Mouse (Mus musculus) hindbrain, embryonic 11.5 days (tissue): ENCODE measurements around the gene 4933424G06Rik. TPM values are rescaled to one million over a fixed set of nuclear protein-coding genes. Genes with fewer than 3 reads are reported as not detected.

Experiments used
- ATAC-seq: fragments of 200-750 bp; cut with Nextera tagmentation; 2 replicates; pipeline ENCODE4 v1.8.0; 2017; ENCODE audit warnings: mild to moderate bottlenecking, moderate TSS enrichment, moderate library complexity; ENCODE audit not compliant: low FRiP score
- DNase-seq: peaks from one replicate; pipeline ENCODE4 v3.0.0-alpha.2; 2015; ENCODE audit warnings: low spot score
- H3K27ac ChIP-seq: fragments of 300-500 bp; sonication (generic); 2 replicates; pipeline ENCODE4 v1.5.1; 2014; ENCODE audit warnings: mild to moderate bottlenecking, low read depth, low read length
- H3K27me3 ChIP-seq: fragments of 300-500 bp; sonication (generic); 2 replicates; pipeline ENCODE4 v1.6.1; 2014; ENCODE audit warnings: mild to moderate bottlenecking, low read length, moderate library complexity, mixed read lengths; ENCODE audit not compliant: control insufficient read depth, insufficient read depth
- H3K36me3 ChIP-seq: fragments of 300-500 bp; sonication (generic); 2 replicates; pipeline ENCODE4 v1.6.1; 2014; ENCODE audit warnings: mild to moderate bottlenecking, low read length, moderate library complexity, mixed read lengths; ENCODE audit not compliant: control insufficient read depth, insufficient read depth
- H3K4me1 ChIP-seq: fragments of 300-500 bp; sonication (generic); replicated peaks from 2 replicates; pipeline ENCODE4 v1.6.1; 2014; ENCODE audit warnings: low read length, mixed read lengths; ENCODE audit not compliant: control insufficient read depth, insufficient read depth
- H3K4me2 ChIP-seq: fragments of 300-500 bp; sonication (generic); replicated peaks from 2 replicates; pipeline ENCODE4 v1.6.1; 2014; ENCODE audit warnings: mild to moderate bottlenecking, low read depth, low read length
- H3K4me3 ChIP-seq: fragments of 300-500 bp; sonication (generic); 2 replicates; pipeline ENCODE4 v1.5.1; 2014; ENCODE audit warnings: low read depth, low read length
- H3K9ac ChIP-seq: fragments of 300-500 bp; sonication (generic); 2 replicates; pipeline ENCODE4 v1.6.1; 2014; ENCODE audit warnings: low read depth, low read length
- H3K9me3 ChIP-seq: fragments of 300-500 bp; sonication (generic); 2 replicates; pipeline ENCODE4 v1.6.1; 2016; ENCODE audit warnings: low read length; ENCODE audit not compliant: control insufficient read depth
- WGBS: fragments of 180-500 bp; shearing (Covaris S2); extraction: QIAGEN DNeasy Blood & Tissue Kit; methylation state at CpG from one replicate; pipeline ENCODE4 v1.1.7; 2014; 5-methylcytosine and 5-hydroxymethylcytosine counted together
- polyA plus RNA-seq: library from polyadenylated mRNA; unstranded; fragments of >200 nt; fragmentation: Nextera tagmentation; extraction: Ambion mirVana; gene quantifications from 2 replicates; pipeline ENCODE4 v1.2.1, GENCODE M21; 2014

Gene 4933424G06Rik
- polyA plus RNA-seq, 1 experiment from 2014 or later: 0.19 TPM

- no peaks in the 10 kb centered on the region for H3K27me3 ChIP-seq
- H3K4me2 ChIP-seq: no peak overlapping the region
- H3K4me1 ChIP-seq: no peaks in the 10 kb centered on the region; the same call in 1 of the 2 replicates
- H3K36me3 ChIP-seq: no peaks in the 10 kb centered on the region
- DNase-seq (no peak), ATAC-seq (no peak)
- H3K27ac ChIP-seq: no peak overlapping the region
- 72% methylated on average over 7 of the region's 7 CpGs for WGBS
- no peak overlapping the region for H3K4me3 ChIP-seq
- H3K9ac ChIP-seq: no peak overlapping the region
- H3K9me3 ChIP-seq: no peaks in the 10 kb centered on the region
These were observed 29.1 kb upstream of the 4933424G06Rik start for GRCm38 (mm10) chr1:36680893-36681292.

GRCm38 (mm10) chr1:36682620-36683355 lies 27.2 kb upstream of the 4933424G06Rik start, which contains the start of gene Fam178b:
Gene Fam178b (minus strand): TSS chr1:36683183.
- WGBS: 94% methylated on average over 39 of the region's 39 CpGs
- DNase-seq: no peak

GRCm38 (mm10) chr1:36683810-36684467 lies 26.0 kb upstream of the 4933424G06Rik start:
- no peak overlapping the region for H3K9ac ChIP-seq
- no peak overlapping the region for H3K4me3 ChIP-seq
- H3K4me1 ChIP-seq: no peaks in the 10 kb centered on the region; the same call in 1 of the 2 replicates
- ATAC-seq (peak; percentile 72; the same call in 1 of the 2 replicates), DNase-seq (peak; percentile 83)
- H3K36me3 ChIP-seq: no peaks in the 10 kb centered on the region
- H3K4me2 ChIP-seq: no peak overlapping the region
- no peaks in the 10 kb centered on the region for H3K9me3 ChIP-seq
- WGBS: 15% methylated on average over 13 of the region's 13 CpGs
- no peak overlapping the region for H3K27ac ChIP-seq
- no peaks in the 10 kb centered on the region for H3K27me3 ChIP-seq

More at GRCm38 (mm10) chr1:36682620-36683355, 27.2 kb upstream of the 4933424G06Rik start, which contains the start of gene Fam178b:
- H3K9me3 ChIP-seq: no peaks in the 10 kb centered on the region
- H3K4me2 ChIP-seq: no peak within 1 kb of the TSS
- no peaks in the 10 kb centered on the region for H3K36me3 ChIP-seq
- no peak within 1 kb of the TSS for H3K27ac ChIP-seq
- H3K4me1 ChIP-seq: no peaks in the 10 kb centered on the region; the same call in 1 of the 2 replicates
- H3K27me3 ChIP-seq: no peaks in the 10 kb centered on the region
- no peak for ATAC-seq
- no peak within 1 kb of the TSS for H3K9ac ChIP-seq
- H3K4me3 ChIP-seq: no peak within 1 kb of the TSS

GRCm38 (mm10) chr1:36690671-36691235 lies 19.2 kb upstream of the 4933424G06Rik start:
- H3K9ac ChIP-seq: peak overlapping the region; percentile 44; the same call in 1 of the 2 replicates
- 61% methylated on average over 11 of the region's 11 CpGs for WGBS
- no peak; the same call in 1 of the 2 replicates for ATAC-seq

GRCm38 (mm10) chr1:36691271-36692155 lies 18.4 kb upstream of the 4933424G06Rik start, which contains the start of gene Cox5b:
Gene Cox5b (plus strand): TSS chr1:36691449.
- H3K27me3 ChIP-seq: no peaks in the 10 kb centered on the region
- H3K4me3 ChIP-seq: peak within 1 kb of the TSS; percentile 85
- no peaks in the 10 kb centered on the region for H3K36me3 ChIP-seq
- H3K9ac ChIP-seq: peak within 1 kb of the TSS; percentile 80
- H3K4me2 ChIP-seq: peak within 1 kb of the TSS; percentile 85
- WGBS: 1% methylated on average over 64 of the region's 68 CpGs
- no peaks in the 10 kb centered on the region for H3K9me3 ChIP-seq
- ATAC-seq (peak; percentile 96), DNase-seq (peak; percentile 99)
- H3K27ac ChIP-seq: no peak within 1 kb of the TSS
- H3K4me1 ChIP-seq: peaks cover 6% of the 10 kb centered on the region; the same call in 1 of the 2 replicates

More at GRCm38 (mm10) chr1:36690671-36691235, 19.2 kb upstream of the 4933424G06Rik start:
- Histone ChIP-seq H3K4me1 (peaks cover 6% of the 10 kb centered on the region; the same call in 1 of the 2 replicates), H3K4me3 (peak overlapping the region; percentile 85), H3K27me3 (no peaks in the 10 kb centered on the region), H3K9me3 (no peaks in the 10 kb centered on the region), H3K4me2 (peak overlapping the region; percentile 39), H3K36me3 (no peaks in the 10 kb centered on the region), H3K27ac (no peak overlapping the region)
- no peak for DNase-seq

- 89% methylated on average over 6 of the region's 6 CpGs for WGBS
- no peak overlapping the region for H3K27ac ChIP-seq
- H3K4me1 ChIP-seq: peaks cover 6% of the 10 kb centered on the region; the same call in 1 of the 2 replicates
- H3K4me2 ChIP-seq: no peak overlapping the region
- no peak for DNase-seq
- H3K36me3 ChIP-seq: no peaks in the 10 kb centered on the region
- no peak for ATAC-seq
- H3K9me3 ChIP-seq: no peaks in the 10 kb centered on the region
- no peaks in the 10 kb centered on the region for H3K27me3 ChIP-seq
- H3K4me3 ChIP-seq: no peak overlapping the region
- no peak overlapping the region for H3K9ac ChIP-seq
These were observed 15.1 kb upstream of the 4933424G06Rik start for GRCm38 (mm10) chr1:36694871-36695270.

- ATAC-seq (no peak), DNase-seq (no peak)
- Histone ChIP-seq H3K4me3 (no peak overlapping the region), H3K9me3 (no peaks in the 10 kb centered on the region), H3K9ac (no peak overlapping the region), H3K36me3 (peaks cover 9% of the 10 kb centered on the region; the same call in 1 of the 2 replicates), H3K27me3 (no peaks in the 10 kb centered on the region), H3K27ac (no peak overlapping the region), H3K4me2 (no peak overlapping the region), H3K4me1 (peaks cover 4% of the 10 kb centered on the region; the same call in 1 of the 2 replicates)
- WGBS: 82% methylated on average over 6 of the region's 6 CpGs
These were observed 13.5 kb upstream of the 4933424G06Rik start for GRCm38 (mm10) chr1:36696411-36696810.

GRCm38 (mm10) chr1:36697030-36697429 lies 12.9 kb upstream of the 4933424G06Rik start:
- peaks cover 9% of the 10 kb centered on the region; the same call in 1 of the 2 replicates for H3K36me3 ChIP-seq
- H3K4me3 ChIP-seq: no peak overlapping the region
- no peak for DNase-seq
- H3K27ac ChIP-seq: no peak overlapping the region
- H3K4me1 ChIP-seq: peaks cover 4% of the 10 kb centered on the region; the same call in 1 of the 2 replicates
- H3K9me3 ChIP-seq: no peaks in the 10 kb centered on the region
- ATAC-seq: no peak
- no peak overlapping the region for H3K4me2 ChIP-seq
- H3K9ac ChIP-seq: no peak overlapping the region
- no peaks in the 10 kb centered on the region for H3K27me3 ChIP-seq
- 74% methylated on average over 5 of the region's 5 CpGs for WGBS
